Mouse (Mus musculus): ENCODE measurements around the gene Mapk10.

Gene Mapk10

DNA sequence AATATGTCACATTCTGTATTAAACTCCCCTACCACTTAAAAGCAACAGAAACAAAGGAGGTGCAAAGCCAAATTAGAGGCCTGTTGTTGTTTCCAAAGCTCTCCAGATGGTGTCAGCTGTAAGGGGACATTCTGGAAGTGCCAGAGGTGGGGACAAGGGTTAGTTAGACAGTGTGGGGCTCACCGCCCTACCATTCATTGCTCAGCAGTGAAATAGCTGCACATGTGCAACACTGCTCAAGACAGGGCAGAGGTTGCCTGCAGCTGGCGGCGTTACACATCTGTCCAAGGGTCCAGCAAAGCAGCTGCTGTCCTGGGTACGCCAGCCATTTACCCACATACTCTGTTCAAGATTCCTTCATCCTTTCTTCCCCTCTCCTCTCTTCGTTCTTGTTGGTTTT is 342.9 kb downstream of the Mapk10 start:
- DNase-seq (ENCODE audit: low spot score in 2 of 2) = no peak

DNA sequence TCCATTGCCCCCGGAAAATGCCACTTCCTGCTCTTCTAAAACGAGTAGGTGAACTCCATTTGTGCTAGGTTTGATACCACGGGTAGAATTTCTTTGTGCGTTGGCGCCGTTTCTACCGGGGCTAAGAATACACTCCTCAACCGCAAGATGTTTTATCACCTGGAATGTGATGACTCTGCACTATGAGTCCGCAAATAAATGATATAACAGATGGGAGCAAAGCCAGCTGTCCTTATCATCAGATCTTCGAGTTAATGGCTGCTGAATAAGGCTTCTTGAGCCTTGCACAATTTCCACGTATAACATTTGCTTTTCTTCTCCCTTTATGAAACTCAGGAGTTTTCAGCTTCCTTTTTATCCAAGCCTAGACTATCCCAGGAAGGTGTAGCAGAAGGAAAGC is 351.4 kb downstream of the Mapk10 start:
- no peak for DNase-seq (ENCODE audit: low spot score in 2 of 2)

DNA sequence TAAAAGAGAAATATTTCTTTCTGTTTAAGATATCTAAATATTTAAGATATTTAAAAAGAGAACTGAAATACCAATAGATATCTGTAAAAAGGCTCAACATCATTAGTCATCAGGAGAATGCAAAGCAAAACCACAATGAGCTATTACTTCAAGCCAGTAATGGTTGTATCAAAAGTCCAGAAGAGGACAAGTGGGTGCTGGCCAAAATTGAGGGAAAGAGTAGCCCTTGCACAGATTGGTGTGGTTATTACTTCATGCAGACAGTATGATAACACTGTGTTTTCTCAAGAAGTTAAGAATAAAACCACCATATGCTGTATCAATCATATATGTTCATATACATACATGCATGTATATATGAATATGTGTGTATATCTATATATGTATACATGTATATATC is 353.1 kb downstream of the Mapk10 start:
- no peak for DNase-seq (ENCODE audit: low spot score in 2 of 2)
